Mouse (Mus musculus): ENCODE measurements around the gene Sh2d1b1. TPM values are rescaled to one million over a fixed set of nuclear protein-coding genes. Genes with fewer than 3 reads are reported as not detected.

Sh2d1b1 gene
- 0.44 and 0.89 TPM in 2 replicates for total RNA-seq (2017)

GRCm38 (mm10) chr1:170277016-170277415, at the start of gene Sh2d1b1:
TSS of gene Sh2d1b1 (plus strand) at chr1:170277320.
- ATAC-seq (replicated peaks in 1 of 2; ENCODE audit: insufficient read depth in 1 of 2, low FRiP score in 2 of 2, low TSS enrichment in 1 of 2, low read depth in 1 of 2, poor library complexity in 2 of 2, severe bottlenecking in 2 of 2): peak; percentile 85

GRCm38 (mm10) chr1:170232688-170233087, 44.4 kb upstream of the Sh2d1b1 start, which contains the start of gene Sh2d1b2:
TSS of gene Sh2d1b2 (plus strand) at chr1:170232749.
- 0 out of 4 replicates have a peak, but pooled peaks of 1 of the 2 experiments have one; percentile 36 for ATAC-seq (replicated peaks in 1 of 2; ENCODE audit: insufficient read depth in 1 of 2, low FRiP score in 2 of 2, low TSS enrichment in 1 of 2, low read depth in 1 of 2, poor library complexity in 2 of 2, severe bottlenecking in 2 of 2)

- ATAC-seq (replicated peaks in 1 of 2; ENCODE audit: insufficient read depth in 1 of 2, low FRiP score in 2 of 2, low TSS enrichment in 1 of 2, low read depth in 1 of 2, poor library complexity in 2 of 2, severe bottlenecking in 2 of 2): no peak
These were observed 32.1 kb upstream of the Sh2d1b1 start for GRCm38 (mm10) chr1:170245016-170245415.

- 0 out of 4 replicates have a peak, but pooled peaks of 1 of the 2 experiments have one; percentile 14 for ATAC-seq (replicated peaks in 1 of 2; ENCODE audit: insufficient read depth in 1 of 2, low FRiP score in 2 of 2, low TSS enrichment in 1 of 2, low read depth in 1 of 2, poor library complexity in 2 of 2, severe bottlenecking in 2 of 2)
These were observed 22.1 kb upstream of the Sh2d1b1 start for GRCm38 (mm10) chr1:170254893-170255559.

GRCm38 (mm10) chr1:170255560-170255910, 21.6 kb upstream of the Sh2d1b1 start:
- peak; percentile 88 to 98 for ATAC-seq (replicated peaks in 1 of 2; ENCODE audit: insufficient read depth in 1 of 2, low FRiP score in 2 of 2, low TSS enrichment in 1 of 2, low read depth in 1 of 2, poor library complexity in 2 of 2, severe bottlenecking in 2 of 2)

- ATAC-seq (replicated peaks in 1 of 2; ENCODE audit: insufficient read depth in 1 of 2, low FRiP score in 2 of 2, low TSS enrichment in 1 of 2, low read depth in 1 of 2, poor library complexity in 2 of 2, severe bottlenecking in 2 of 2): peak in 1 of 2 experiments; percentile 39; a peak in 1 of 4 replicates
These were observed 6.8 kb upstream of the Sh2d1b1 start for GRCm38 (mm10) chr1:170270281-170270680.

- ATAC-seq (replicated peaks in 1 of 2; ENCODE audit: insufficient read depth in 1 of 2, low FRiP score in 2 of 2, low TSS enrichment in 1 of 2, low read depth in 1 of 2, poor library complexity in 2 of 2, severe bottlenecking in 2 of 2): no peak; a peak in 1 of 4 replicates
These were observed 6.4 kb upstream of the Sh2d1b1 start for GRCm38 (mm10) chr1:170270696-170271095.

- ATAC-seq (replicated peaks in 1 of 2; ENCODE audit: insufficient read depth in 1 of 2, low FRiP score in 2 of 2, low TSS enrichment in 1 of 2, low read depth in 1 of 2, poor library complexity in 2 of 2, severe bottlenecking in 2 of 2): 0 out of 4 replicates have a peak, but pooled peaks of 1 of the 2 experiments have one; percentile 24
These were observed 3.9 kb upstream of the Sh2d1b1 start for GRCm38 (mm10) chr1:170273252-170273651.

GRCm38 (mm10) chr1:170282415-170283129, 5.5 kb downstream of the Sh2d1b1 start:
- ATAC-seq (replicated peaks in 1 of 2; ENCODE audit: insufficient read depth in 1 of 2, low FRiP score in 2 of 2, low TSS enrichment in 1 of 2, low read depth in 1 of 2, poor library complexity in 2 of 2, severe bottlenecking in 2 of 2): peak; percentile 95

GRCm38 (mm10) chr1:170292239-170292951, 15.3 kb downstream of the Sh2d1b1 start:
- ATAC-seq (replicated peaks in 1 of 2; ENCODE audit: insufficient read depth in 1 of 2, low FRiP score in 2 of 2, low TSS enrichment in 1 of 2, low read depth in 1 of 2, poor library complexity in 2 of 2, severe bottlenecking in 2 of 2): peak; percentile 81 to 87

- ATAC-seq (replicated peaks in 1 of 2; ENCODE audit: insufficient read depth in 1 of 2, low FRiP score in 2 of 2, low TSS enrichment in 1 of 2, low read depth in 1 of 2, poor library complexity in 2 of 2, severe bottlenecking in 2 of 2): no peak
These were observed 16.1 kb downstream of the Sh2d1b1 start for GRCm38 (mm10) chr1:170293257-170293656.

GRCm38 (mm10) chr1:170294786-170295570, 17.9 kb downstream of the Sh2d1b1 start:
- no peak for ATAC-seq (replicated peaks in 1 of 2; ENCODE audit: insufficient read depth in 1 of 2, low FRiP score in 2 of 2, low TSS enrichment in 1 of 2, low read depth in 1 of 2, poor library complexity in 2 of 2, severe bottlenecking in 2 of 2)

GRCm38 (mm10) chr1:170299496-170299895, 22.4 kb downstream of the Sh2d1b1 start:
- ATAC-seq (replicated peaks in 1 of 2; ENCODE audit: insufficient read depth in 1 of 2, low FRiP score in 2 of 2, low TSS enrichment in 1 of 2, low read depth in 1 of 2, poor library complexity in 2 of 2, severe bottlenecking in 2 of 2): no peak

GRCm38 (mm10) chr1:170301686-170302085, 24.6 kb downstream of the Sh2d1b1 start:
- no peak for ATAC-seq (replicated peaks in 1 of 2; ENCODE audit: insufficient read depth in 1 of 2, low FRiP score in 2 of 2, low TSS enrichment in 1 of 2, low read depth in 1 of 2, poor library complexity in 2 of 2, severe bottlenecking in 2 of 2)

- no peak for ATAC-seq (replicated peaks in 1 of 2; ENCODE audit: insufficient read depth in 1 of 2, low FRiP score in 2 of 2, low TSS enrichment in 1 of 2, low read depth in 1 of 2, poor library complexity in 2 of 2, severe bottlenecking in 2 of 2)
These were observed 25.3 kb downstream of the Sh2d1b1 start for GRCm38 (mm10) chr1:170302456-170302855.

- no peak for ATAC-seq (replicated peaks in 1 of 2; ENCODE audit: insufficient read depth in 1 of 2, low FRiP score in 2 of 2, low TSS enrichment in 1 of 2, low read depth in 1 of 2, poor library complexity in 2 of 2, severe bottlenecking in 2 of 2)
These were observed 26.0 kb downstream of the Sh2d1b1 start for GRCm38 (mm10) chr1:170303103-170303502.

GRCm38 (mm10) chr1:170305002-170305401, 27.9 kb downstream of the Sh2d1b1 start:
- peak in 1 of 2 experiments; percentile 54; a peak in 1 of 4 replicates for ATAC-seq (replicated peaks in 1 of 2; ENCODE audit: insufficient read depth in 1 of 2, low FRiP score in 2 of 2, low TSS enrichment in 1 of 2, low read depth in 1 of 2, poor library complexity in 2 of 2, severe bottlenecking in 2 of 2)
